Mouse (Mus musculus): Measurements from ENCODE around the gene Hipk1. TPM values are rescaled to one million over a fixed set of nuclear protein-coding genes. Genes with fewer than 3 reads are reported as not detected.

The Hipk1 gene
- polyA plus RNA-seq, 1 experiment = 55.2 TPM

GRCm38 (mm10) chr3:103755351-103755750, 36.0 kb downstream of the Hipk1 start:
- Histone ChIP-seq H3K4me1 (ENCODE audit: control insufficient read depth, insufficient read depth, insufficient read length, low read length) (peaks cover 6% of the 10 kb centered on the region; the same call in 1 of the 2 replicates), H3K27me3 (ENCODE audit: control insufficient read depth, insufficient read depth, low read length) (no peaks in the 10 kb centered on the region), H3K27ac (ENCODE audit: insufficient read depth, low read depth, low read length) (no peak overlapping the region), H3K4me3 (ENCODE audit: low read depth, low read length) (no peak overlapping the region), H3K36me3 (ENCODE audit: control insufficient read depth, insufficient read depth, low read length) (peaks cover 58% of the 10 kb centered on the region)
- 71% methylated on average over 3 of the region's 3 CpGs for WGBS
- no peak for TF ChIP-seq POLR2A (IDR thresholded peaks at IDR 0.05; ENCODE audit: low read depth, low read length)
- TF ChIP-seq CTCF (IDR thresholded peaks at IDR 0.05; ENCODE audit: extremely low read depth, insufficient read length, insufficient replicate concordance, low read depth, low read length) = no peak

GRCm38 (mm10) chr3:103751558-103751957, 39.8 kb downstream of the Hipk1 start:
- WGBS = 87% methylated on average over 2 of the region's 2 CpGs
- no peaks in the 10 kb centered on the region for H3K4me1 ChIP-seq (ENCODE audit: control insufficient read depth, insufficient read depth, insufficient read length, low read length)
- no peak overlapping the region for H3K4me3 ChIP-seq (ENCODE audit: low read depth, low read length)
- no peaks in the 10 kb centered on the region for H3K27me3 ChIP-seq (ENCODE audit: control insufficient read depth, insufficient read depth, low read length)
- H3K27ac ChIP-seq (ENCODE audit: insufficient read depth, low read depth, low read length) = no peak overlapping the region
- no peak for TF ChIP-seq POLR2A (IDR thresholded peaks at IDR 0.05; ENCODE audit: low read depth, low read length)
- TF ChIP-seq CTCF (IDR thresholded peaks at IDR 0.05; ENCODE audit: extremely low read depth, insufficient read length, insufficient replicate concordance, low read depth, low read length) = no peak
- H3K36me3 ChIP-seq (ENCODE audit: control insufficient read depth, insufficient read depth, low read length) = peaks cover 69% of the 10 kb centered on the region

- Histone ChIP-seq H3K4me3 (ENCODE audit: low read depth, low read length) (no peak overlapping the region), H3K27ac (ENCODE audit: insufficient read depth, low read depth, low read length) (no peak overlapping the region), H3K36me3 (ENCODE audit: control insufficient read depth, insufficient read depth, low read length) (peaks cover 73% of the 10 kb centered on the region), H3K4me1 (ENCODE audit: control insufficient read depth, insufficient read depth, insufficient read length, low read length) (no peaks in the 10 kb centered on the region; the same call in 1 of the 2 replicates), H3K27me3 (ENCODE audit: control insufficient read depth, insufficient read depth, low read length) (no peaks in the 10 kb centered on the region)
- WGBS = 80% methylated on average over 5 of the region's 5 CpGs
- TF ChIP-seq POLR2A (IDR thresholded peaks at IDR 0.05; ENCODE audit: low read depth, low read length) = no peak
- TF ChIP-seq CTCF (IDR thresholded peaks at IDR 0.05; ENCODE audit: extremely low read depth, insufficient read length, insufficient replicate concordance, low read depth, low read length) = no peak
Measured at GRCm38 (mm10) chr3:103746711-103747110, 44.7 kb downstream of the Hipk1 start.

GRCm38 (mm10) chr3:103745001-103745770, 46.2 kb downstream of the Hipk1 start:
- TF ChIP-seq POLR2A (IDR thresholded peaks at IDR 0.05; ENCODE audit: low read depth, low read length) = no peak
- TF ChIP-seq CTCF (IDR thresholded peaks at IDR 0.05; ENCODE audit: extremely low read depth, insufficient read length, insufficient replicate concordance, low read depth, low read length) = no peak
- no peaks in the 10 kb centered on the region for H3K27me3 ChIP-seq (ENCODE audit: control insufficient read depth, insufficient read depth, low read length)
- H3K4me1 ChIP-seq (ENCODE audit: control insufficient read depth, insufficient read depth, insufficient read length, low read length) = no peaks in the 10 kb centered on the region; the same call in 1 of the 2 replicates
- H3K27ac ChIP-seq (ENCODE audit: insufficient read depth, low read depth, low read length) = peak overlapping the region; percentile 27
- no peak overlapping the region for H3K4me3 ChIP-seq (ENCODE audit: low read depth, low read length)
- peaks cover 68% of the 10 kb centered on the region for H3K36me3 ChIP-seq (ENCODE audit: control insufficient read depth, insufficient read depth, low read length)
- WGBS = 87% methylated on average over 14 of the region's 14 CpGs

- Histone ChIP-seq H3K27me3 (ENCODE audit: control insufficient read depth, insufficient read depth, low read length) (no peaks in the 10 kb centered on the region), H3K4me3 (ENCODE audit: low read depth, low read length) (no peak overlapping the region), H3K36me3 (ENCODE audit: control insufficient read depth, insufficient read depth, low read length) (peaks cover 49% of the 10 kb centered on the region), H3K27ac (ENCODE audit: insufficient read depth, low read depth, low read length) (no peak overlapping the region), H3K4me1 (ENCODE audit: control insufficient read depth, insufficient read depth, insufficient read length, low read length) (no peaks in the 10 kb centered on the region; the same call in 1 of the 2 replicates)
- TF ChIP-seq CTCF (IDR thresholded peaks at IDR 0.05; ENCODE audit: extremely low read depth, insufficient read length, insufficient replicate concordance, low read depth, low read length) (no peak), POLR2A (IDR thresholded peaks at IDR 0.05; ENCODE audit: low read depth, low read length) (no peak)
- WGBS = 70% methylated on average over 6 of the region's 6 CpGs
Measured at GRCm38 (mm10) chr3:103743208-103743607, 48.2 kb downstream of the Hipk1 start.

- no peaks in the 10 kb centered on the region; the same call in 1 of the 2 replicates for H3K4me1 ChIP-seq (ENCODE audit: control insufficient read depth, insufficient read depth, insufficient read length, low read length)
- peaks cover 30% of the 10 kb centered on the region for H3K36me3 ChIP-seq (ENCODE audit: control insufficient read depth, insufficient read depth, low read length)
- TF ChIP-seq CTCF (IDR thresholded peaks at IDR 0.05; ENCODE audit: extremely low read depth, insufficient read length, insufficient replicate concordance, low read depth, low read length) (no peak), POLR2A (IDR thresholded peaks at IDR 0.05; ENCODE audit: low read depth, low read length) (no peak)
- no peaks in the 10 kb centered on the region for H3K27me3 ChIP-seq (ENCODE audit: control insufficient read depth, insufficient read depth, low read length)
- WGBS = 69% methylated on average over 5 of the region's 5 CpGs
- H3K4me3 ChIP-seq (ENCODE audit: low read depth, low read length) = no peak overlapping the region
- H3K27ac ChIP-seq (ENCODE audit: insufficient read depth, low read depth, low read length) = no peak overlapping the region
Measured at GRCm38 (mm10) chr3:103740342-103740741, 51.0 kb downstream of the Hipk1 start.

GRCm38 (mm10) chr3:103739329-103739728, 52.0 kb downstream of the Hipk1 start, which contains the start of gene Gm10964:
Gm10964 (plus strand) TSS chr3:103739366.
- H3K4me3 ChIP-seq (ENCODE audit: low read depth, low read length) = no peak within 1 kb of the TSS
- H3K27me3 ChIP-seq (ENCODE audit: control insufficient read depth, insufficient read depth, low read length) = no peaks in the 10 kb centered on the region
- H3K36me3 ChIP-seq (ENCODE audit: control insufficient read depth, insufficient read depth, low read length) = peaks cover 21% of the 10 kb centered on the region
- no peaks in the 10 kb centered on the region for H3K4me1 ChIP-seq (ENCODE audit: control insufficient read depth, insufficient read depth, insufficient read length, low read length)
- 92% methylated on average over 1 of the region's 1 CpGs for WGBS
- peak within 1 kb of the TSS; percentile 36 for H3K27ac ChIP-seq (ENCODE audit: insufficient read depth, low read depth, low read length)
- TF ChIP-seq CTCF (IDR thresholded peaks at IDR 0.05; ENCODE audit: extremely low read depth, insufficient read length, insufficient replicate concordance, low read depth, low read length) = no peak
- TF ChIP-seq POLR2A (IDR thresholded peaks at IDR 0.05; ENCODE audit: low read depth, low read length) = no peak
